Mouse (Mus musculus): Measurements from ENCODE around the gene Stx5a. TPM values are rescaled to one million over a fixed set of nuclear protein-coding genes. Genes with fewer than 3 reads are reported as not detected.

The Stx5a gene
- polyA plus RNA-seq, 1 experiment = 100 TPM

DNA sequence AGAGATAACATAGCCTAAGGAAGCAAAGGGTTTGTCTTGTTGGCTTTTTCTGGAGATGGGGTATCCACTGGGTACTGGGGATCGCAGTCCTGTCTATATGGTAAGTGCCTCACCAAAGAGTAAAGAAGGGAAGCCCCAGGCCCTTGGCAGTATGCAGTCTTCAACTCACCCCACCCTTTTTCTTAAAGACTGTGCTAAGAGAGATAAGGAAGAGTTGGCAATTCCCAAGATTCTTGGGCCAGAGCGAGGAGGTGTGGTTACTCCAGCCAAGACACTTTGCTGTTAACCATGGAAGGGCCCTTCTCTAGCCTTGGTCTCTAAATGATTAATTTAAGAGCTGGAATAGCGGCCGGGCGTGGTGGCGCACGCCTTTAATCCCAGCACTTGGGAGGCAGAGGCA is 34.3 kb upstream of the Stx5a start:
- Histone ChIP-seq H3K4me1 (ENCODE audit: control insufficient read depth, insufficient read depth, low read length) (peaks cover 14% of the 10 kb centered on the region; the same call in 1 of the 2 replicates), H3K4me3 (ENCODE audit: insufficient read depth, low read length) (no peak overlapping the region), H3K27ac (ENCODE audit: insufficient read depth, low read depth, low read length) (no peak overlapping the region)
- no peak for TF ChIP-seq CTCF (IDR thresholded peaks at IDR 0.05; ENCODE audit: low read depth, low read length)
- TF ChIP-seq POLR2A (IDR thresholded peaks at IDR 0.05; ENCODE audit: borderline replicate concordance, low read depth, low read length) = no peak

DNA sequence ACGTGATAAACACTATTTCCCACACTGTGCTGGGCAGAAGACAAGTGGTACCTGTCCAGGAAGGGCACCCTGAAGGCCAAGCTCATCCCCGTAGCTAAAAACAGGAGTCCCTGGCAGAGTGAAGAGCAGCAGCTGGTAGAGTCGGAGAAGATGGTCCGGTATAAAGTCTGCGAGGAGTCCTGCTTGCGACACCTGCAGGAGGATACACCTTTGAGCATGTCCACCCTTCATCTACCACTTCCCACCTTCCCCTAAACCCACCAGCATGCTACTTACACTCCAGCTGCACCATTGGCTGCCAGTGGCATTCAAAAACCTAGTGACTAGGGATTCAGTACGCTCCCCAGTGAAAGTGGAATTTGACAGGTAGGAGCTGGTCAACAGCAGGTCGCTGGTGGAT is 32.3 kb upstream of the Stx5a start:
- no peak for TF ChIP-seq CTCF (IDR thresholded peaks at IDR 0.05; ENCODE audit: low read depth, low read length)
- TF ChIP-seq POLR2A (IDR thresholded peaks at IDR 0.05; ENCODE audit: borderline replicate concordance, low read depth, low read length) = no peak
- Histone ChIP-seq H3K4me1 (ENCODE audit: control insufficient read depth, insufficient read depth, low read length) (peaks cover 12% of the 10 kb centered on the region; the same call in 1 of the 2 replicates), H3K4me3 (ENCODE audit: insufficient read depth, low read length) (no peak overlapping the region), H3K27ac (ENCODE audit: insufficient read depth, low read depth, low read length) (no peak overlapping the region)

DNA sequence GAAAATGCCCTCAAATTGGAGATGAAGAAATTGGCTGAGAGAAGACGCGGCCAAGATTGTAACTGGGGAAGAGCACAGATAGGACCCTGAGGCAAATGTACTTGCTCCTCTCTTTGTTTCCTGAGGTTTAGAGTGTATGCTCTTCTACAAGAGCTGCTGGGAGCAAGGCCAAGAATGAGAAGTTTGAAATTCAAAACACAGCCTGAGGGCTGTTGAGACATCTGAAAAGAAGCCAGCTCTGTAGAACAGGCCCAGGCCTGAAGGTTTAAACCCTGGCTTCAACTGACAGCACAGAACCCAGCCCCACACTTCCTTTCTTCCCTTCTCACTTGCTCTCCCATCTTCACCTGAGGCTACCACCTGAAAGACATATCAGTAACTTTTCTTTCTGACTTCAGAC is 31.2 kb upstream of the Stx5a start:
- H3K4me1 ChIP-seq (ENCODE audit: control insufficient read depth, insufficient read depth, low read length) = peaks cover 19% of the 10 kb centered on the region
- TF ChIP-seq CTCF (IDR thresholded peaks at IDR 0.05; ENCODE audit: low read depth, low read length) = no peak
- no peak for TF ChIP-seq POLR2A (IDR thresholded peaks at IDR 0.05; ENCODE audit: borderline replicate concordance, low read depth, low read length)

DNA sequence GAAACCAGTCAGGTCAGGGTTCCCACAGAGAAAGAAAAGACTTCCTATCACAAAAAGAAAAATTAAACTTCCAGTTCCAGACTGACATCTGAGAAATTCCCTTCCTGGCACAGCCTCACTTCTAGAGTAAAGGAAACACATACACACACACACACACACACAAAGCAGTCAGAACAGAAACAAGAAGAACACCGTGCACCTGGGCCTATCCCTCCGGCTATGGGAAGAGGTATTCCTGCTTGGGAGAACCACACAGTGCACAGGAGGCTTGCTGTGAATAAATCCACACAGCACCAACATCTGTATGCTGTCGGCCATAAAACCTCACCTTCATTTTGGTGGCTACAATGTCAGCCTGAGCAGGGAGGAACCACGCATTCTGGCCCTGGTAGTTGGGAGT is 29.7 kb upstream of the Stx5a start:
- H3K4me1 ChIP-seq (ENCODE audit: control insufficient read depth, insufficient read depth, low read length) = peaks cover 23% of the 10 kb centered on the region
- H3K4me3 ChIP-seq (ENCODE audit: insufficient read depth, low read length) = peak overlapping the region; percentile 99
- TF ChIP-seq CTCF (IDR thresholded peaks at IDR 0.05; ENCODE audit: low read depth, low read length) (no peak), POLR2A (IDR thresholded peaks at IDR 0.05; ENCODE audit: borderline replicate concordance, low read depth, low read length) (no peak)
- peak overlapping the region; percentile 96; the same call in 1 of the 2 replicates for H3K27ac ChIP-seq (ENCODE audit: insufficient read depth, low read depth, low read length)

More for the DNA sequence above, 31.2 kb upstream of the Stx5a start:
- no peak overlapping the region for H3K27ac ChIP-seq (ENCODE audit: insufficient read depth, low read depth, low read length)
- H3K4me3 ChIP-seq (ENCODE audit: insufficient read depth, low read length) = 0 out of 2 replicates have a peak overlapping the region, but pooled peaks have one; percentile 12

DNA sequence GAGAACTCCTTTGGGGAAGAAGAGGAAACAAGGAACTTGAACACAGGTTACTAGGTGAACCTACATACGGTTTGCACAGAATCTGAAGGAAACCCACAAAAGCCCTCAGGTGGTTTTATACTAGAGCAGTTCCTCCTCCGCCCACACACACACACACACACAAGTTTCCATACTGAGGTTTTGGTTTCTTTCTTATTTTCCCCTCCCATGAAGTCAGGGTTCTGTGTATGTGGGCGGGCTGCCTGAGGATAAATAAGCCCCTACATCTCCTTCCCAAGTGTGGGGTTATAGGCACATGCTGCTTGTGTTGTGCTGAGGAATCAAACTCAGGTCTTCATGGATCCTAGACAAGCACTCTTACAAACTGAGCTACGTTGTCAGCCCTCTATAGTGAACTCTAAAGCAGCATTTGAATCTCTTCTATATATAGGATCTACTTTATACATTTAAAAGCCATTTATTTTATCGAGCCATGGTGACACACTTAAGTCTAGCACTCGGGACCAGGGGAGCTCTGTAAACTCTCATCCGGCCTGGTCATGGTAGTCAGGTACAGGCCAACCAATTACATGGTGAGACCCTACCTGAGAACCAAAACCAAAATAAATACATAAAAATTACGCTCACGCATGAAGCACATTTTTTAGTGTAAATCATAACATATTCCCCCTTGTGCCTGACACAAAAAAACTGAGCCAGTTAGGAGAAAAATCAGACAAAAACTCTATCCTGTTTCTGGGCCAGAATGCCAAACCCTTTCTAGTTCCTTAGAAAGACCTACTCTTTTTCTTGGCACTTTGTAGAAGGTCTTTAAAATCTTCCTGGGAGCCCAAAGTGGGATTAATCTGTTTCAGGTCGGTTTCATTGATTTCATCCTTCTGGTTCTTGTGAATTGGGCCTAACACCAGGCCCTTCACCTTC is 29.0 kb upstream of the Stx5a start:
- no peak for TF ChIP-seq CTCF (IDR thresholded peaks at IDR 0.05; ENCODE audit: low read depth, low read length)
- Histone ChIP-seq H3K4me3 (ENCODE audit: insufficient read depth, low read length) (peak overlapping the region; percentile 99), H3K4me1 (ENCODE audit: control insufficient read depth, insufficient read depth, low read length) (peaks cover 23% of the 10 kb centered on the region), H3K27ac (ENCODE audit: insufficient read depth, low read depth, low read length) (peak overlapping the region; percentile 96)

DNA sequence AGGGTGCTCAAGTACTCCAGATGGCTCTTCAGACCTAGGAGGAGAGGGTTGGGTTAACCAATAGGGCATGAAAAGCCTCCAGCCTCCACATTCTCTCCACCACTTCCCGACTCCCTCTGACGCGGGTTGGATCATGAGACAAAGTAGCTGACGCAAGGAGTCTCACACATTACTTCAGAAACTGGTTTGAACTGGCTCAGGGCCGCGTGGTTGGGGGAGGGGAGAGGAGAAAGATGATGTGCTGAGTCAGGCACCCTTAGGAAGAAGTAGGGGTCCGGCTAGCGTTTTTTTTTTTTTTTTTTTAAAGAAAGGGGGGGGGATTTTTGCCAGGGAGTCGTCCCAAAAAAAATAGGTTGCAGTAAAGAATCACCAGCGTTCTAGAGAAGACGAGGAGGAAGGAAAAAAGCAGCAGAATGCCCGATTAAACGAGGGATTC is 28.3 kb upstream of the Stx5a start:
- peak overlapping the region; percentile 96 for H3K27ac ChIP-seq (ENCODE audit: insufficient read depth, low read depth, low read length)
- peak overlapping the region; percentile 99 for H3K4me3 ChIP-seq (ENCODE audit: insufficient read depth, low read length)
- peaks cover 23% of the 10 kb centered on the region for H3K4me1 ChIP-seq (ENCODE audit: control insufficient read depth, insufficient read depth, low read length)
- no peak for TF ChIP-seq CTCF (IDR thresholded peaks at IDR 0.05; ENCODE audit: low read depth, low read length)
- no peak for TF ChIP-seq POLR2A (IDR thresholded peaks at IDR 0.05; ENCODE audit: borderline replicate concordance, low read depth, low read length)

DNA sequence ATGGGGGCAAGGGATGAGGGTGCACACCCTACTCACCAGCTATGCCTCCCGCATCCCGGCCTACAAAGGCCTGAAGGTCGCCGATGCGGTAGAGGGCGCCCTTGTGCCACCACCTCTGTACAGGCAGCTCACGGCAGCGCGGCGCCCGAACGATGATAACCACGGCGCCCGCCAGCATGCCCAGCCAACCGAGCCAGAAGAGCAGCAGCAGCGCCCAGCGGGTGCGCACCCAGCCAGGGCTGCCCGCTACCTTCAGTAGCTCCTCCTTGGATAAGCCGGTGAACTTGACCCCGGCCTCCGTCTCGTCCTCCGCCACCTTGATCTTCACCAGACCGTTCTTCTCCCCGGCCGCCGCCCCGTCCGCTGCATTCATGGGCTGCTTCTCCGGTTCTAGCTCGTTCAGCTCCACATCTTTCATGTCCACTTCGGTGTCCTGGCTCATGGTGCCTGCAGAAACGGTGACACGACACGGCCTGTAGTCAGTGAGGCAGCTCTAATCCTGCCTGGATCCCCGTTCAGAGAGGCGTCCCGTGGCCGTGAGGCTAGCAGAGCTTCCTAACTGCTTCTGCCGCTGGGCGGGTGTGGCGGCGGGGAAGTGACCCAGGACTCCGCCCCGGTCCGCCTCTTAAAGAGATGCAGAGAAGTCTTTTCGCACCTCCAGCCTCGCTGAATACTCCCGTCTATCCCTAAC is 27.8 kb upstream of the Stx5a start:
- Histone ChIP-seq H3K4me3 (ENCODE audit: insufficient read depth, low read length) (peak overlapping the region; percentile 99), H3K27ac (ENCODE audit: insufficient read depth, low read depth, low read length) (peak overlapping the region; percentile 96), H3K4me1 (ENCODE audit: control insufficient read depth, insufficient read depth, low read length) (peaks cover 23% of the 10 kb centered on the region)
- TF ChIP-seq POLR2A (IDR thresholded peaks at IDR 0.05; ENCODE audit: borderline replicate concordance, low read depth, low read length) = no peak; the same call in 1 of the 2 replicates
- TF ChIP-seq CTCF (IDR thresholded peaks at IDR 0.05; ENCODE audit: low read depth, low read length) = peak; percentile 45

DNA sequence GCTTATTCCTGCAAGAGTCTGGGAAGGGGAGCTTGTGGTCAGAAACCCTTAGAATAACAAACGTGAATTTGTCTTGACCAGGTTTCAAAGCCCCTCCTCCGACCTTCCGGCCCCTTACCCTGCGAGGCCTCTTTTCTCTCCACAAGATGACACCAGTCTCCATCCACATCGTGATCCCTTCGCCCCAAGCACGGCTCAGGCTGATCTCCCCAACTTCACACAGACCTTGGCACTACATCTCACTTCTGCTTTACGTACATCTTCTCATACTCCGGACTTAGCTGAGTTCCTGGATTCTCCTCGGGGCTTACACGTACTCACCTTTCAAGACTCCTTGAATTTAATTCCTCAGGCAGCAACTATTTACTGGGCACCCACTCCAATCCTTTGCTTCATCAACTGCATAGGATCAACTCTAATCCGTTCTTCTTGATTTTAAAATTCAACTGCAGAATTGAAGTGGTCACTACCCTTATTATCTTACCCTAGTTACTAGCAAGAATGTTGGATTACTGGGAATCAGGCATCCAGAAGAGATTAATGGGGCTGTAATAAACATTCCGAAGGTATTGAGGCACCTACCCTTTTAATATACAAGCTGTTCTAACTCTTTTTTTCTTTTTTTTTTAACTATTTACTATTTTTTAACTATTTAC is 27.1 kb upstream of the Stx5a start:
- H3K4me1 ChIP-seq (ENCODE audit: control insufficient read depth, insufficient read depth, low read length) = peaks cover 23% of the 10 kb centered on the region
- peak overlapping the region; percentile 96 for H3K27ac ChIP-seq (ENCODE audit: insufficient read depth, low read depth, low read length)
- peak overlapping the region; percentile 99 for H3K4me3 ChIP-seq (ENCODE audit: insufficient read depth, low read length)
- TF ChIP-seq POLR2A (IDR thresholded peaks at IDR 0.05; ENCODE audit: borderline replicate concordance, low read depth, low read length) (no peak), CTCF (IDR thresholded peaks at IDR 0.05; ENCODE audit: low read depth, low read length) (no peak)

DNA sequence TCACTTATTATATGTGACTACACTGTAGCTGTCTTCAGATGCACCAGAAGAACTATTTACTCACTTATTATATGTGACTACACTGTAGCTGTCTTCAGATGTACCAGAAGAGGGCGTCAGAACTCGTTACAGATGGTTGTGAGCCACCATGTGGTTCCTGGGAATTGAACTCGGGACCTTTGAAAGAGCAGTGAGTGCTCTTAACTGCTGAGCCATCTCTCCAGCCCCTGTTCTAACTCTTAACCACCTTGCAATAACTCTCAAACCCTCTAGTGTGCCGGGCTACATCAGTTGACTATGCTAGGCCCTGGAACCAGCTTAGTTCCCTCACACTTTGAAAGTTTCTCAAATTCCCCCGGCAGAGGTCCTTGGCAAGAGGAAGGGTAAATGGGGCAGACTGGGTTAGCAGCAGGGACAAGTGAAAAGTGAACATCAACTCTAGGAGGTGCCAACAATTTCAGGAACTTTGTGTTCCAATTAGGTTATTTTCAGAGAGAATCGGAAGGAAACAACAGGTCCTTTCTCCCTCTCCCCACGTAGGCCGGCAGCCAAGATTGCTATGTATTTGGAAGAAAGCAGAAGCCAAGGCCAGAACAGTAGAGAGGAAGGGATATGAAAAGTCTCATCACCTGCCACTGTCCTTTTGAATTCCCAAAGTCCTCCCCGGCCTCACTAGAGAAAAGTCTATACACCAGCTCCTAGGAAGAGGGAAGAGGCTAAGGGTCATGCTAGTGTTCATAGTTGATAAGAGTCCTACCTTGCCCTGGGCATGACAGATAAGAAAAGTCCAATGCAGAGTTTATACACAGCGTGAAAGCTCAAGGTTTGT is 26.3 kb upstream of the Stx5a start:
- Histone ChIP-seq H3K4me3 (ENCODE audit: insufficient read depth, low read length) (no peak overlapping the region), H3K4me1 (ENCODE audit: control insufficient read depth, insufficient read depth, low read length) (peaks cover 21% of the 10 kb centered on the region), H3K27ac (ENCODE audit: insufficient read depth, low read depth, low read length) (no peak overlapping the region)
- TF ChIP-seq CTCF (IDR thresholded peaks at IDR 0.05; ENCODE audit: low read depth, low read length) (0 out of 2 replicates have a peak, but pooled peaks have one; percentile 5), POLR2A (IDR thresholded peaks at IDR 0.05; ENCODE audit: borderline replicate concordance, low read depth, low read length) (no peak)
